Mouse (Mus musculus): ENCODE results near the gene Csgalnact2.
A peak's percentile ranks its signal among the peaks of the same experiment; 100 is the strongest.

Csgalnact2 gene

GRCm38 (mm10) chr6:118074151-118074550 lies 64.8 kb downstream of the Csgalnact2 start:
- no peak for DNase-seq (ENCODE audit: low spot score in 2 of 2)

GRCm38 (mm10) chr6:118072176-118072575 lies 66.8 kb downstream of the Csgalnact2 start:
- DNase-seq (ENCODE audit: low spot score in 2 of 2), result no peak

GRCm38 (mm10) chr6:118071416-118071815 lies 67.5 kb downstream of the Csgalnact2 start:
- no peak for DNase-seq (ENCODE audit: low spot score in 2 of 2)

- no peak for DNase-seq (ENCODE audit: low spot score in 2 of 2)
Measured at GRCm38 (mm10) chr6:118071013-118071350, 68.0 kb downstream of the Csgalnact2 start.

- DNase-seq (ENCODE audit: low spot score in 2 of 2), result peak; percentile 82
Measured at GRCm38 (mm10) chr6:118070321-118071012, 68.5 kb downstream of the Csgalnact2 start.

GRCm38 (mm10) chr6:118067720-118068119 lies 71.2 kb downstream of the Csgalnact2 start:
- no peak for DNase-seq (ENCODE audit: low spot score in 2 of 2)

- DNase-seq (ENCODE audit: low spot score in 2 of 2), result peak; percentile 75 to 84
Measured at GRCm38 (mm10) chr6:118066199-118067081, 72.5 kb downstream of the Csgalnact2 start.

- no peak for DNase-seq (ENCODE audit: low spot score in 2 of 2)
Measured at GRCm38 (mm10) chr6:118065837-118066198, 73.1 kb downstream of the Csgalnact2 start.

- no peak for DNase-seq (ENCODE audit: low spot score in 2 of 2)
Measured at GRCm38 (mm10) chr6:118064968-118065530, 73.9 kb downstream of the Csgalnact2 start.

GRCm38 (mm10) chr6:118063266-118063665 lies 75.7 kb downstream of the Csgalnact2 start:
- DNase-seq (ENCODE audit: low spot score in 2 of 2), result no peak

GRCm38 (mm10) chr6:118061266-118061665 lies 77.7 kb downstream of the Csgalnact2 start:
- no peak for DNase-seq (ENCODE audit: low spot score in 2 of 2)
